Comparison of ENCODE assay signal across 8 mouse cellular contexts in the genomic region with DNA sequence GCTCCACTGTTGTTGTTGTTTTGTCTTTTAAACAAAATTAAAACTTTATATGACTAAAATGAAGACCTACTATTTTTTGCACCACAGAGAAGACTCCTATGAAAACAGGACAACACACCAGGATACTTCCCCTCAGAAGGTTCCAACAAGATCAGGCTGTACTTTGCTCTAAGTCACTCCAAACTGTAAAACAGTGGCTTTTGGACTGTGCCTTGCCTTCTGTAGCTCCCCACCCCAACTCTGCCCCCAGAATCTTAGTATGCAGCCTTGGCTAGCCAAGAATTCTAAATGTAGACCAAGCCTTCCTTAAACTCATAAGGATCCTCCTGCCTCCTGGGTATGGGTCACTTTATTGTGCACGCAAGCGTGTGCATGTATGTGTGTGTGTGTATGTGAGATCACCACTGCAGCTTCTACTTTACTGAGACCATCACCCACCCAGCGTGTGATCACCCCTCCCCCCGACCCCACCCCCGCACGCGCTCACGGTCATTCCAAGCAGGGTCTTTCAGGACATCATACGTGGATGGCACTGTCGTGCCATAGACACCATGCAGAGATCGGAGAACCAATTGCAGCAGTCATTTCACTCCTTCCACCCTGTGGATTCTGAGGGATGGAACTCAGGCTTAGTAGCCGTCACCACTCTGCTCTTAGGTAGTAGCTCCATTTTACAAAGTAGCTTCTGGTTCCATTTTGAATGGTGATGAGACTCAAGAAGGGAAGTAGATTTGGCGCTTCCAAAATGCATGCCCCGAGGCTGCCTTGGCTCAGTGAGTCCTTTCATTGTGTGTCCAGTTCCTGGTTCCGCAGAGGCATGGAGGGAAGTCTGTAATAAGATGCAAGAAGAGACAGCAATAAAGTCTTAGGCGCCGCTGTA. TPM values are rescaled to one million over a fixed set of nuclear protein-coding genes. Genes with fewer than 3 reads are reported as not detected.
DNase-seq lines count a peak whose midpoint lies in the region; ATAC-seq and TF ChIP-seq lines count a peak whose summit lies in the region.

No protein-coding gene starts in this region.

- 4% methylated on average over 17 of the region's 17 CpGs for WGBS in forebrain, postnatal 0 days
- 4% methylated on average over 17 of the region's 17 CpGs for WGBS in liver, embryonic 15.5 days (ENCODE audit: insufficient replicate concordance)
- WGBS in stomach, embryonic 15.5 days = 7% methylated on average over 17 of the region's 17 CpGs

- peak; percentile 73 for DNase-seq in kidney, adult 9 months
- DNase-seq in kidney, adult 18-20 months = no peak
- DNase-seq in forebrain, postnatal 0 days = peak; percentile 78
- DNase-seq in frontal cortex, adult 2 months (ENCODE audit: extremely low spot score in 1 of 2, low spot score in 1 of 2) = no peak
- no peak for DNase-seq in thymus, postnatal 14 days

- ATAC-seq in forebrain, postnatal 0 days = peak; percentile 39
- no peak for ATAC-seq in liver, embryonic 15.5 days (ENCODE audit: insufficient read depth)
- ATAC-seq in stomach, embryonic 15.5 days (ENCODE audit: insufficient read depth, low FRiP score, low read depth) = no peak

- H3K27me3 ChIP-seq in forebrain, postnatal 0 days (ENCODE audit: insufficient read depth, low read length) = no peaks in the 10 kb centered on the region
- H3K27me3 ChIP-seq in liver, embryonic 15.5 days = no peaks in the 10 kb centered on the region
- no peaks in the 10 kb centered on the region for H3K27me3 ChIP-seq in stomach, embryonic 15.5 days (replicated peaks)

- TF ChIP-seq CTCF in bone marrow macrophage, adult 2 months (IDR thresholded peaks at IDR 0.05; ENCODE audit: low read depth, low read length) = no peak
- no peak for TF ChIP-seq CTCF in forebrain, postnatal 0 days (IDR thresholded peaks at IDR 0.05; ENCODE audit: low read depth)

- H3K9me3 ChIP-seq in forebrain, postnatal 0 days (ENCODE audit: low read length) = no peaks in the 10 kb centered on the region
- H3K9me3 ChIP-seq in liver, embryonic 15.5 days (replicated peaks) = no peaks in the 10 kb centered on the region
- H3K9me3 ChIP-seq in stomach, embryonic 15.5 days = no peaks in the 10 kb centered on the region

- no peak for TF ChIP-seq POLR2A in bone marrow macrophage, adult 2 months (IDR thresholded peaks at IDR 0.05; ENCODE audit: borderline replicate concordance, low read depth, low read length)

- H3K9ac ChIP-seq in forebrain, postnatal 0 days = peak overlapping the region; percentile 97
- H3K9ac ChIP-seq in liver, embryonic 15.5 days = peak overlapping the region; percentile 99
- H3K9ac ChIP-seq in stomach, embryonic 15.5 days = peak overlapping the region; percentile 88

- peaks cover 44% of the 10 kb centered on the region for H3K4me1 ChIP-seq in bone marrow macrophage, adult 2 months (ENCODE audit: control insufficient read depth, insufficient read depth, low read length)
- peaks cover 18% of the 10 kb centered on the region for H3K4me1 ChIP-seq in forebrain, postnatal 0 days (ENCODE audit: insufficient read depth)
- H3K4me1 ChIP-seq in liver, embryonic 15.5 days (replicated peaks) = peaks cover 67% of the 10 kb centered on the region
- H3K4me1 ChIP-seq in stomach, embryonic 15.5 days = peaks cover 27% of the 10 kb centered on the region

- peak overlapping the region; percentile 94 for H3K4me2 ChIP-seq in forebrain, postnatal 0 days (ENCODE audit: low read depth)
- H3K4me2 ChIP-seq in liver, embryonic 15.5 days = peak overlapping the region; percentile 86
- H3K4me2 ChIP-seq in stomach, embryonic 15.5 days = peak overlapping the region; percentile 94

- peaks cover 5% of the 10 kb centered on the region; the same call in 1 of the 2 replicates for H3K36me3 ChIP-seq in forebrain, postnatal 0 days (ENCODE audit: insufficient read depth)
- H3K36me3 ChIP-seq in liver, embryonic 15.5 days (replicated peaks) = no peaks in the 10 kb centered on the region; the same call in 1 of the 2 replicates
- no peaks in the 10 kb centered on the region for H3K36me3 ChIP-seq in stomach, embryonic 15.5 days

- H3K4me3 ChIP-seq in bone marrow macrophage, adult 2 months (ENCODE audit: insufficient read depth, low read length) = peak overlapping the region; percentile 97
- H3K4me3 ChIP-seq in forebrain, postnatal 0 days (ENCODE audit: low read depth, low read length) = peak overlapping the region; percentile 98
- peak overlapping the region; percentile 94 for H3K4me3 ChIP-seq in liver, embryonic 15.5 days (replicated peaks)
- peak overlapping the region; percentile 86 for H3K4me3 ChIP-seq in stomach, embryonic 15.5 days (replicated peaks)

- peak overlapping the region; percentile 87 for H3K27ac ChIP-seq in bone marrow macrophage, adult 2 months (ENCODE audit: insufficient read depth, low read depth, low read length)
- peak overlapping the region; percentile 96 for H3K27ac ChIP-seq in forebrain, postnatal 0 days (ENCODE audit: low read depth, low read length)
- peak overlapping the region; percentile 97 for H3K27ac ChIP-seq in liver, embryonic 15.5 days (replicated peaks)
- peak overlapping the region; percentile 86 for H3K27ac ChIP-seq in stomach, embryonic 15.5 days

RNA-seq across cellular contexts. Expression of gene Mgat4b, which starts 13.3 kb away (rescaled TPM):
- polyA plus RNA-seq in bone marrow macrophage, adult 2 months (2012; ENCODE audit: insufficient read depth, insufficient read length, missing spikeins) = 54.0 and 58.7 TPM in 2 replicates
- 106 and 107 TPM in 2 replicates for total RNA-seq in forebrain, postnatal 0 days (2014; rRNA removed)
- polyA plus RNA-seq in forebrain, postnatal 0 days (2015; fragmentation: Nextera tagmentation; extraction: Ambion mirVana) = 75.4 and 91.8 TPM in 2 replicates
- 12.7 and 14.9 TPM in 2 replicates for polyA plus RNA-seq in liver, embryonic 15.5 days (2015; fragmentation: Nextera tagmentation; extraction: Ambion mirVana)
- polyA plus RNA-seq in stomach, embryonic 15.5 days (2015; fragmentation: Nextera tagmentation; extraction: Ambion mirVana) = 29.1 and 29.7 TPM in 2 replicates
- polyA plus RNA-seq in frontal cortex, adult 2 months (2012; rRNA removed) = 57.7 and 59.8 TPM in 2 replicates

RNA-seq across cellular contexts. Expression of gene Sqstm1, which starts 13.4 kb away (rescaled TPM):
- polyA plus RNA-seq in bone marrow macrophage, adult 2 months (2012; ENCODE audit: insufficient read depth, insufficient read length, missing spikeins) = 560 and 577 TPM in 2 replicates
- 303 and 330 TPM in 2 replicates for total RNA-seq in forebrain, postnatal 0 days (2014; rRNA removed)
- polyA plus RNA-seq in forebrain, postnatal 0 days (2015; fragmentation: Nextera tagmentation; extraction: Ambion mirVana) = 413 and 423 TPM in 2 replicates
- 161 and 189 TPM in 2 replicates for polyA plus RNA-seq in liver, embryonic 15.5 days (2015; fragmentation: Nextera tagmentation; extraction: Ambion mirVana)
- polyA plus RNA-seq in stomach, embryonic 15.5 days (2015; fragmentation: Nextera tagmentation; extraction: Ambion mirVana) = 224 and 229 TPM in 2 replicates
- polyA plus RNA-seq in frontal cortex, adult 2 months (2012; rRNA removed) = 334 and 368 TPM in 2 replicates

RNA-seq across cellular contexts. Expression of gene Ltc4s, which starts 14.4 kb away (rescaled TPM):
- 13.1 and 18.1 TPM in 2 replicates for polyA plus RNA-seq in bone marrow macrophage, adult 2 months (2012; ENCODE audit: insufficient read depth, insufficient read length, missing spikeins)
- 1.5 and 6.1 TPM in 2 replicates for total RNA-seq in forebrain, postnatal 0 days (2014; rRNA removed)
- polyA plus RNA-seq in forebrain, postnatal 0 days (2015; fragmentation: Nextera tagmentation; extraction: Ambion mirVana) = 6.1 TPM in 2 replicates
- polyA plus RNA-seq in liver, embryonic 15.5 days (2015; fragmentation: Nextera tagmentation; extraction: Ambion mirVana) = 0.46 and 0.51 TPM in 2 replicates
- polyA plus RNA-seq in stomach, embryonic 15.5 days (2015; fragmentation: Nextera tagmentation; extraction: Ambion mirVana) = 3.7 and 4.5 TPM in 2 replicates
- polyA plus RNA-seq in frontal cortex, adult 2 months (2012; rRNA removed) = 25.2 and 27.1 TPM in 2 replicates

RNA-seq across cellular contexts. Expression of gene Mrnip, which starts 49.8 kb away (rescaled TPM):
- polyA plus RNA-seq in bone marrow macrophage, adult 2 months (2012; ENCODE audit: insufficient read depth, insufficient read length, missing spikeins) = 3.3 and 3.6 TPM in 2 replicates
- 28.7 and 37.5 TPM in 2 replicates for total RNA-seq in forebrain, postnatal 0 days (2014; rRNA removed)
- 29.4 and 32.2 TPM in 2 replicates for polyA plus RNA-seq in forebrain, postnatal 0 days (2015; fragmentation: Nextera tagmentation; extraction: Ambion mirVana)
- polyA plus RNA-seq in liver, embryonic 15.5 days (2015; fragmentation: Nextera tagmentation; extraction: Ambion mirVana) = 7.6 and 8.4 TPM in 2 replicates
- 10.5 and 13.0 TPM in 2 replicates for polyA plus RNA-seq in stomach, embryonic 15.5 days (2015; fragmentation: Nextera tagmentation; extraction: Ambion mirVana)
- 23.7 and 25.1 TPM in 2 replicates for polyA plus RNA-seq in frontal cortex, adult 2 months (2012; rRNA removed)

Comparison
In these comparisons a context has a peak if more than half of its experiments do, and no peak if none do; other contexts are left out.
1. DNase-seq: peak in kidney, adult 9 months (single experiment) and forebrain, postnatal 0 days (single experiment); none in kidney, adult 18-20 months (single experiment), frontal cortex, adult 2 months (0 of 2) and thymus, postnatal 14 days (single experiment).
2. Peak in every context shown above with its lines, with median percentiles within 50 percentile points of each other: H3K27ac ChIP-seq, H3K4me3 ChIP-seq, H3K4me2 ChIP-seq and H3K9ac ChIP-seq.